Mouse (Mus musculus) CH12.LX (cell line): ENCODE measurements at regions not wholly inside any gene's neighbourhood (a gene's known extent, or its start where the extent isn't known, plus 50 kb on each side); places are given as distances from the start of the nearest gene placed in this dataset.

Experiments
- DNase-seq: peaks from one replicate; pipeline ENCODE4 v3.0.0-alpha.2; 2013; ENCODE audit errors: extremely low read depth
- H3K27ac ChIP-seq: 2 replicates; pipeline ENCODE4 v1.5.1; 2012; ENCODE audit warnings: low read depth, mild to moderate bottlenecking, control low read depth, moderate library complexity; ENCODE audit not compliant: insufficient read depth
- H3K27me3 ChIP-seq: replicated peaks from 2 replicates; pipeline ENCODE3; 2012; ENCODE audit warnings: inconsistent platforms
- H3K36me3 ChIP-seq, 2 experiments: replicated peaks in 1 of 2; 2 replicates each; pipeline versions ENCODE3 to v1.6.1; 2012; ENCODE audit warnings: inconsistent platforms in 1 of 2, low read length in 1 of 2, mild to moderate bottlenecking in 1 of 2, mixed read lengths in 1 of 2, moderate library complexity in 1 of 2; ENCODE audit not compliant: control insufficient read depth in 1 of 2, insufficient read depth in 1 of 2
- H3K4me1 ChIP-seq, 2 experiments: 2 replicates each; pipeline ENCODE4 v1.6.1; 2012; ENCODE audit warnings: inconsistent platforms in 1 of 2, moderate library complexity in 1 of 2; ENCODE audit not compliant: insufficient read depth in 2 of 2, control insufficient read depth in 1 of 2
- H3K4me2 ChIP-seq: 2 replicates; pipeline ENCODE4 v1.6.1; 2012; ENCODE audit warnings: low read depth, mild to moderate bottlenecking, control low read depth; ENCODE audit not compliant: poor library complexity, insufficient read depth, severe bottlenecking
- H3K4me3 ChIP-seq, 3 experiments: fragments of 150-350 bp in 1 of 3; sonication (generic) in 1 of 3; replicated peaks in 1 of 3; 2 replicates each; pipeline versions ENCODE3 to v1.5.1; 2011 to 2012; ENCODE audit warnings: low read depth in 2 of 3, low read length in 2 of 3, mild to moderate bottlenecking in 2 of 3, moderate library complexity in 2 of 3, control low read depth in 1 of 3, improper control_type of control experiment in 1 of 3, inconsistent platforms in 1 of 3, mixed read lengths in 1 of 3; ENCODE audit not compliant: poor library complexity in 1 of 3
- H3K79me2 ChIP-seq: replicated peaks from 2 replicates; pipeline ENCODE4 v1.6.1; 2012; ENCODE audit warnings: mild to moderate bottlenecking, moderate library complexity; ENCODE audit not compliant: control insufficient read depth, poor library complexity, insufficient read depth, severe bottlenecking; ENCODE audit errors: extremely low read depth
- H3K9ac ChIP-seq: 2 replicates; pipeline ENCODE4 v1.6.1; 2012; ENCODE audit warnings: low read depth, mild to moderate bottlenecking, control low read depth, moderate library complexity; ENCODE audit not compliant: insufficient read depth
- H3K9me3 ChIP-seq: replicated peaks from 2 replicates; pipeline ENCODE3; 2012; ENCODE audit warnings: low read length, inconsistent platforms, mixed read lengths
- BHLHE40 ChIP-seq: IDR thresholded peaks from 2 replicates; pipeline ENCODE4 v1.6.1; 2011; ENCODE audit warnings: mild to moderate bottlenecking, low read depth, low read length, improper control_type of control experiment
- CHD1 ChIP-seq: IDR thresholded peaks from 2 replicates; pipeline ENCODE4 v1.6.1; 2012; ENCODE audit warnings: low read depth, low read length, improper control_type of control experiment, inconsistent platforms
- CTCF ChIP-seq, 2 experiments: IDR thresholded peaks in 1 of 2; conservative IDR thresholded peaks in 1 of 2; 2 replicates each; pipeline ENCODE4 v1.5.1; 2011 to 2012; ENCODE audit warnings: low read depth in 2 of 2, low read length in 2 of 2, improper control_type of control experiment in 1 of 2, inconsistent platforms in 1 of 2, mild to moderate bottlenecking in 1 of 2, moderate library complexity in 1 of 2
- ELF1 ChIP-seq: IDR thresholded peaks from 2 replicates; pipeline ENCODE4 v1.6.1; 2014; ENCODE audit warnings: low read depth, mild to moderate bottlenecking, inconsistent platforms, low read length, improper control_type of control experiment
- EP300 ChIP-seq: IDR thresholded peaks from 2 replicates; pipeline ENCODE4 v1.6.1; 2011; ENCODE audit warnings: low read length, improper control_type of control experiment
- GABPA ChIP-seq: IDR thresholded peaks from 2 replicates; pipeline ENCODE4 v1.6.1; 2012; ENCODE audit warnings: low read depth, low read length, improper control_type of control experiment, inconsistent platforms; ENCODE audit not compliant: insufficient replicate concordance
- HCFC1 ChIP-seq: IDR thresholded peaks from 2 replicates; pipeline ENCODE4 v1.6.1; 2012; ENCODE audit warnings: low read depth, mild to moderate bottlenecking, inconsistent platforms, low read length, improper control_type of control experiment
- IRF4 ChIP-seq: IDR thresholded peaks from 2 replicates; pipeline ENCODE4 v1.6.1; 2014; ENCODE audit warnings: low read depth, mild to moderate bottlenecking, inconsistent platforms, low read length, improper control_type of control experiment
- JUN ChIP-seq: IDR thresholded peaks from 2 replicates; pipeline ENCODE4 v1.6.1; 2011; ENCODE audit warnings: low read depth, mild to moderate bottlenecking, low read length, improper control_type of control experiment, moderate library complexity; ENCODE audit not compliant: insufficient read depth
- JUND ChIP-seq: conservative IDR thresholded peaks from 2 replicates; pipeline ENCODE4 v1.6.1; 2011; ENCODE audit warnings: low read depth, low read length, improper control_type of control experiment
- KAT2A ChIP-seq: IDR thresholded peaks from 2 replicates; pipeline ENCODE4 v1.6.1; 2012; ENCODE audit warnings: low read length, improper control_type of control experiment, inconsistent platforms; ENCODE audit not compliant: insufficient replicate concordance
- MAFK ChIP-seq: IDR thresholded peaks from 2 replicates; pipeline ENCODE4 v1.6.1; 2011; ENCODE audit warnings: low read length, improper control_type of control experiment; ENCODE audit not compliant: insufficient replicate concordance
- MAX ChIP-seq: IDR thresholded peaks from 2 replicates; pipeline ENCODE4 v1.6.1; 2011; ENCODE audit warnings: low read length, improper control_type of control experiment
- MEF2A ChIP-seq: IDR thresholded peaks from 2 replicates; pipeline ENCODE4 v1.6.1; 2014; ENCODE audit warnings: low read depth, mild to moderate bottlenecking, inconsistent platforms, low read length, improper control_type of control experiment, borderline replicate concordance
- NRF1 ChIP-seq: IDR thresholded peaks from 2 replicates; pipeline ENCODE4 v1.6.1; 2014; ENCODE audit warnings: low read depth, mild to moderate bottlenecking, inconsistent platforms, low read length, improper control_type of control experiment, moderate library complexity
- POLR2A ChIP-seq: IDR thresholded peaks from 2 replicates; pipeline ENCODE4 v1.6.1; 2011; ENCODE audit warnings: low read depth, mild to moderate bottlenecking, improper control_type of control experiment, low read length
- RAD21 ChIP-seq: IDR thresholded peaks from 2 replicates; pipeline ENCODE4 v1.6.1; 2011; ENCODE audit warnings: low read depth, mild to moderate bottlenecking, low read length, improper control_type of control experiment, moderate library complexity
- SIN3A ChIP-seq: IDR thresholded peaks from 2 replicates; pipeline ENCODE4 v1.6.1; 2012; ENCODE audit warnings: low read length, improper control_type of control experiment, inconsistent platforms
- SMC3 ChIP-seq: IDR thresholded peaks from 2 replicates; pipeline ENCODE4 v1.6.1; 2011; ENCODE audit warnings: low read depth, low read length, improper control_type of control experiment
- USF2 ChIP-seq: conservative IDR thresholded peaks from 2 replicates; pipeline ENCODE4 v1.6.1; 2011; ENCODE audit warnings: low read depth, low read length, improper control_type of control experiment
- ZC3H11A ChIP-seq: IDR thresholded peaks from 2 replicates; pipeline ENCODE4 v1.6.1; 2012; ENCODE audit warnings: low read depth, mild to moderate bottlenecking, inconsistent platforms, low read length, improper control_type of control experiment
- ZMIZ1 ChIP-seq: IDR thresholded peaks from 2 replicates; pipeline ENCODE4 v1.6.1; 2012; ENCODE audit warnings: low read depth, mild to moderate bottlenecking, inconsistent platforms, low read length, improper control_type of control experiment
- ZNF384 ChIP-seq: IDR thresholded peaks from 2 replicates; pipeline ENCODE4 v1.6.1; 2012; ENCODE audit warnings: low read depth, low read length, improper control_type of control experiment, inconsistent platforms
- dilution Hi-C: fragments of 300-500 bp; cut with MboI; formaldehyde crosslinking; loops from 2 replicates; pipeline ENCODE4 v1.14.3; 2020; ENCODE audit warnings: low sequenced_read_pairs; ENCODE audit not compliant: extremely low pct_unique_long_range_greater_than_20kb, extremely low pct_ligation_motif_present
- in situ Hi-C: fragments of 300-500 bp; cut with MboI; formaldehyde crosslinking; loops from 3 replicates; pipeline ENCODE4 v1.14.3; 2019; ENCODE audit warnings: low sequenced_read_pairs, low pct_ligation_motif_present, low pct_unique_long_range_greater_than_20kb, mixed read lengths

- H3K9me3 ChIP-seq, result no peaks in the 10 kb centered on the region
Measured at GRCm38 (mm10) chr14:102505696-102506321, 476.6 kb downstream of the Kctd12 start.

GRCm38 (mm10) chr14:102497179-102497578, 485.3 kb downstream of the Kctd12 start:
- Histone ChIP-seq H3K27ac (no peak overlapping the region), H3K27me3 (no peaks in the 10 kb centered on the region), H3K4me2 (no peak overlapping the region), H3K79me2 (no peaks in the 10 kb centered on the region), H3K9me3 (no peaks in the 10 kb centered on the region), H3K4me1 (no peaks in the 10 kb centered on the region), H3K36me3 (no peaks in the 10 kb centered on the region), H3K4me3 (no peak overlapping the region), H3K9ac (no peak overlapping the region)
- DNase-seq, result no peak
- no peak for TF ChIP-seq BHLHE40
- no peak for TF ChIP-seq MEF2A
- TF ChIP-seq ZNF384, result no peak
- TF ChIP-seq ZMIZ1, result no peak
- no peak for TF ChIP-seq JUN
- TF ChIP-seq GABPA, result no peak
- TF ChIP-seq ZC3H11A, result no peak
- no peak for TF ChIP-seq SIN3A
- no peak for TF ChIP-seq CTCF (conservative IDR thresholded peaks at IDR 0.05 in 1 of 2, IDR thresholded peaks at IDR 0.05 in 1 of 2; ENCODE audit: low read depth in 2 of 2, low read length in 2 of 2)
- no peak for TF ChIP-seq JUND
- TF ChIP-seq RAD21, result no peak
- no peak for TF ChIP-seq SMC3
- no peak for TF ChIP-seq HCFC1
- no peak for TF ChIP-seq MAFK
- TF ChIP-seq KAT2A, result no peak
- no peak for TF ChIP-seq USF2
- TF ChIP-seq CHD1, result no peak
- no peak for TF ChIP-seq MAX
- TF ChIP-seq POLR2A, result no peak
- in situ Hi-C loops, result no loop called here
- dilution Hi-C loops, result no loop called here

More at GRCm38 (mm10) chr14:102505696-102506321, 476.6 kb downstream of the Kctd12 start:
- Histone ChIP-seq H3K4me1 (peaks cover 0 to 14% of the 10 kb centered on the region in 2 experiments; a peak in 2 of 4 replicates), H3K79me2 (no peaks in the 10 kb centered on the region), H3K9ac (no peak overlapping the region), H3K27me3 (no peaks in the 10 kb centered on the region), H3K4me3 (no peak overlapping the region), H3K36me3 (no peaks in the 10 kb centered on the region)
- in situ Hi-C loops (loop anchor here (25.0 kb wide), 1 partner anchor 481 kb away; the partner anchor contains the start of gene Kctd12), dilution Hi-C loops (no loop called here)
- TF ChIP-seq ZMIZ1, result no peak
- TF ChIP-seq EP300, result no peak
- TF ChIP-seq IRF4, result no peak
- TF ChIP-seq GABPA, result no peak
- TF ChIP-seq ELF1, result no peak
- no peak for TF ChIP-seq ZC3H11A
- no peak for TF ChIP-seq RAD21
- TF ChIP-seq NRF1, result no peak
- TF ChIP-seq CTCF (conservative IDR thresholded peaks at IDR 0.05 in 1 of 2, IDR thresholded peaks at IDR 0.05 in 1 of 2; ENCODE audit: low read depth in 2 of 2, low read length in 2 of 2), result no peak
- TF ChIP-seq, all 38 proteins: peak for 0
- H3K4me2 ChIP-seq, result no peak overlapping the region
- no peak overlapping the region for H3K27ac ChIP-seq
- DNase-seq, result no peak
